Mouse (Mus musculus) adrenal gland, postnatal 10 days (tissue): Measurements from ENCODE around the gene Map7d3. TPM values are rescaled to one million over a fixed set of nuclear protein-coding genes. Genes with fewer than 3 reads are reported as not detected.

ENCODE experiments used
- total RNA-seq, 2 experiments: library from RNA; stranded (reverse); gene quantifications; 2 replicates each; pipeline ENCODE4 v1.2.3; 2021

Gene Map7d3
- total RNA-seq, 2 experiments from 2014 or later = 3.6 TPM

Other genes with a start within 250 kb of the Map7d3 start
- gene Mmgt1, start 224.3 kb downstream of the Map7d3 start, total RNA-seq = 10 to 100 TPM; 24.2 to 26.9 TPM
- 10 to 100 TPM; 22.3 to 22.5 TPM for gene Slc9a6, start 212.6 kb downstream of the Map7d3 start, total RNA-seq
- 100 to 1,000 TPM; 146 to 212 TPM for gene Fhl1, start 90.5 kb downstream of the Map7d3 start, total RNA-seq
- not detected for gene Adgrg4, start 47.8 kb upstream of the Map7d3 start, total RNA-seq
- not detected for gene Brs3, start 220.7 kb upstream of the Map7d3 start, total RNA-seq
- gene Htatsf1, start 231.3 kb upstream of the Map7d3 start, total RNA-seq = 10 to 100 TPM; 37.2 to 43.7 TPM